Mouse (Mus musculus) forebrain, embryonic 14.5 days (tissue): ENCODE results near the gene Rpl11. TPM values are rescaled to one million over a fixed set of nuclear protein-coding genes. Genes with fewer than 3 reads are reported as not detected.
"Not testable (repeated sequence)": the region's sequence is repeated elsewhere in the genome, so short reads cannot be mapped to it uniquely, and the experiment has no call there.

Experiments
- ATAC-seq: fragments of 200-750 bp; cut with Nextera tagmentation; 2 replicates; pipeline ENCODE4 v1.8.0; 2017; ENCODE audit warnings: mild to moderate bottlenecking, moderate library complexity
- DNase-seq: peaks from one replicate; pipeline ENCODE4 v3.0.0-alpha.2; 2015; ENCODE audit warnings: low spot score
- H3K27ac ChIP-seq: fragments of 300-500 bp; sonication (generic); 2 replicates; pipeline ENCODE4 v1.5.1; 2014; ENCODE audit warnings: low read depth, mild to moderate bottlenecking, control low read depth, low read length, moderate library complexity
- H3K27me3 ChIP-seq: fragments of 300-500 bp; sonication (generic); replicated peaks from 2 replicates; pipeline ENCODE4 v1.6.1; 2014; ENCODE audit warnings: low read length, control low read depth, mixed read lengths; ENCODE audit not compliant: control insufficient read depth, insufficient read depth
- H3K36me3 ChIP-seq: fragments of 300-500 bp; sonication (generic); 2 replicates; pipeline ENCODE4 v1.6.1; 2014; ENCODE audit warnings: low read length, control low read depth; ENCODE audit not compliant: control insufficient read depth, insufficient read depth
- H3K4me1 ChIP-seq: fragments of 300-500 bp; sonication (generic); 2 replicates; pipeline ENCODE4 v1.6.1; 2014; ENCODE audit warnings: antibody characterized with exemption, low read length, control low read depth; ENCODE audit not compliant: control insufficient read depth, insufficient read depth
- H3K4me2 ChIP-seq: fragments of 300-500 bp; sonication (generic); 2 replicates; pipeline ENCODE4 v1.6.1; 2014; ENCODE audit warnings: mild to moderate bottlenecking, control low read depth, low read length
- H3K4me3 ChIP-seq: fragments of 300-500 bp; sonication (generic); 2 replicates; pipeline ENCODE4 v1.5.1; 2014; ENCODE audit warnings: low read depth, low read length, control low read depth
- H3K9ac ChIP-seq: fragments of 300-500 bp; sonication (generic); 2 replicates; pipeline ENCODE4 v1.6.1; 2014; ENCODE audit warnings: mild to moderate bottlenecking, low read length, control low read depth, moderate library complexity
- H3K9me3 ChIP-seq: fragments of 300-500 bp; sonication (generic); replicated peaks from 2 replicates; pipeline ENCODE4 v1.6.1; 2016; ENCODE audit warnings: low read length, control low read depth, mixed read lengths; ENCODE audit not compliant: control insufficient read depth
- WGBS: fragments of 180-500 bp; shearing (Covaris S2); extraction: QIAGEN DNeasy Blood & Tissue Kit; methylation state at CpG from one replicate; pipeline ENCODE4 v1.1.7; 2014; 5-methylcytosine and 5-hydroxymethylcytosine counted together
- polyA plus RNA-seq: library from polyadenylated mRNA; unstranded; fragments of >200 nt; fragmentation: Nextera tagmentation; extraction: Ambion mirVana; gene quantifications from 2 replicates; pipeline ENCODE4 v1.2.1, GENCODE M21; 2014

The Rpl11 gene
- polyA plus RNA-seq, 1 experiment from 2014 or later: 459 TPM

GRCm38 (mm10) chr4:136078649-136079048 lies 25.4 kb upstream of the Rpl11 start:
- no peaks in the 10 kb centered on the region for H3K9me3 ChIP-seq
- no peaks in the 10 kb centered on the region for H3K36me3 ChIP-seq
- no peak for ATAC-seq
- no peak overlapping the region for H3K4me3 ChIP-seq
- WGBS: 67% methylated on average over 2 of the region's 2 CpGs
- peaks cover 14% of the 10 kb centered on the region for H3K27me3 ChIP-seq
- no peaks in the 10 kb centered on the region for H3K4me1 ChIP-seq
- no peak overlapping the region for H3K9ac ChIP-seq
- no peak for DNase-seq
- no peak overlapping the region for H3K4me2 ChIP-seq
- H3K27ac ChIP-seq: no peak overlapping the region

- Histone ChIP-seq H3K9me3 (no peaks in the 10 kb centered on the region), H3K27me3 (peaks cover 8% of the 10 kb centered on the region), H3K9ac (no peak overlapping the region), H3K4me3 (no peak overlapping the region), H3K4me1 (no peaks in the 10 kb centered on the region), H3K4me2 (no peak overlapping the region), H3K36me3 (no peaks in the 10 kb centered on the region), H3K27ac (no peak overlapping the region)
- WGBS: 68% methylated on average over 15 of the region's 15 CpGs
- no peak for DNase-seq
- ATAC-seq: no peak
Measured at GRCm38 (mm10) chr4:136076776-136077538, 23.7 kb upstream of the Rpl11 start.

- Histone ChIP-seq H3K4me2 (0 out of 2 replicates have a peak overlapping the region, but pooled peaks have one; percentile 18), H3K27ac (no peak overlapping the region), H3K9me3 (no peaks in the 10 kb centered on the region), H3K36me3 (no peaks in the 10 kb centered on the region), H3K27me3 (no peaks in the 10 kb centered on the region), H3K9ac (no peak overlapping the region), H3K4me1 (no peaks in the 10 kb centered on the region; the same call in 1 of the 2 replicates), H3K4me3 (no peak overlapping the region)
- DNase-seq: peak; percentile 81
- ATAC-seq: peak; percentile 68; the same call in 1 of the 2 replicates
- 2% methylated on average over 15 of the region's 15 CpGs for WGBS
Measured at GRCm38 (mm10) chr4:136071178-136071714, 18.0 kb upstream of the Rpl11 start.

GRCm38 (mm10) chr4:136070592-136070991 lies 17.4 kb upstream of the Rpl11 start:
- H3K27me3 ChIP-seq: no peaks in the 10 kb centered on the region
- 61% methylated on average over 6 of the region's 6 CpGs for WGBS
- no peak overlapping the region for H3K9ac ChIP-seq
- H3K4me3 ChIP-seq: no peak overlapping the region
- H3K9me3 ChIP-seq: no peaks in the 10 kb centered on the region
- H3K36me3 ChIP-seq: no peaks in the 10 kb centered on the region
- H3K4me2 ChIP-seq: no peak overlapping the region
- no peak for DNase-seq
- no peak overlapping the region for H3K27ac ChIP-seq
- H3K4me1 ChIP-seq: no peaks in the 10 kb centered on the region; the same call in 1 of the 2 replicates
- no peak for ATAC-seq

- Histone ChIP-seq H3K27ac (no peak overlapping the region), H3K27me3 (no peaks in the 10 kb centered on the region), H3K4me1 (no peaks in the 10 kb centered on the region; the same call in 1 of the 2 replicates), H3K36me3 (no peaks in the 10 kb centered on the region), H3K9me3 (no peaks in the 10 kb centered on the region), H3K4me2 (peak overlapping the region; percentile 16; the same call in 1 of the 2 replicates), H3K4me3 (no peak overlapping the region), H3K9ac (no peak overlapping the region)
- DNase-seq (peak; percentile 84), ATAC-seq (peak; percentile 78)
- 1% methylated on average over 18 of the region's 18 CpGs for WGBS
Measured at GRCm38 (mm10) chr4:136069954-136070353, 16.7 kb upstream of the Rpl11 start.

GRCm38 (mm10) chr4:136069313-136069712 lies 16.1 kb upstream of the Rpl11 start:
- Histone ChIP-seq H3K4me2 (no peak overlapping the region), H3K4me1 (no peaks in the 10 kb centered on the region; the same call in 1 of the 2 replicates), H3K4me3 (no peak overlapping the region), H3K9me3 (no peaks in the 10 kb centered on the region), H3K27ac (no peak overlapping the region), H3K9ac (no peak overlapping the region), H3K27me3 (no peaks in the 10 kb centered on the region), H3K36me3 (no peaks in the 10 kb centered on the region)
- WGBS: 74% methylated on average over 4 of the region's 4 CpGs
- DNase-seq: no peak
- ATAC-seq: no peak

- no peak for ATAC-seq
- Histone ChIP-seq H3K4me1 (no peaks in the 10 kb centered on the region), H3K4me2 (no peak overlapping the region), H3K36me3 (no peaks in the 10 kb centered on the region), H3K4me3 (no peak overlapping the region), H3K27ac (no peak overlapping the region), H3K9me3 (no peaks in the 10 kb centered on the region), H3K9ac (no peak overlapping the region), H3K27me3 (no peaks in the 10 kb centered on the region)
- 92% methylated on average over 4 of the region's 4 CpGs for WGBS
- no peak for DNase-seq
Measured at GRCm38 (mm10) chr4:136063143-136063542, 9.9 kb upstream of the Rpl11 start.

GRCm38 (mm10) chr4:136059800-136060488 lies 6.7 kb upstream of the Rpl11 start:
- not testable (repeated sequence) for H3K27me3 ChIP-seq, H3K36me3 ChIP-seq, ATAC-seq, H3K4me3 ChIP-seq, H3K9ac ChIP-seq, H3K4me2 ChIP-seq, H3K4me1 ChIP-seq, H3K27ac ChIP-seq, DNase-seq, H3K9me3 ChIP-seq
- 61% methylated on average over 8 of the region's 9 CpGs for WGBS

- Histone ChIP-seq H3K9ac (no peak overlapping the region), H3K4me3 (no peak overlapping the region), H3K27ac (no peak overlapping the region), H3K36me3 (no peaks in the 10 kb centered on the region), H3K9me3 (no peaks in the 10 kb centered on the region), H3K27me3 (no peaks in the 10 kb centered on the region), H3K4me1 (no peaks in the 10 kb centered on the region), H3K4me2 (no peak overlapping the region)
- ATAC-seq (no peak), DNase-seq (no peak)
- WGBS: 94% methylated on average over 5 of the region's 5 CpGs
Measured at GRCm38 (mm10) chr4:136057916-136058315, 4.7 kb upstream of the Rpl11 start.
